Mouse (Mus musculus) erythroblast, embryonic 14.5 days (primary cell): ENCODE measurements at regions not wholly inside any gene's neighbourhood (a gene's known extent, or its start where the extent isn't known, plus 50 kb on each side); places are given as distances from the start of the nearest gene placed in this dataset.

Source experiments
- GATA1 ChIP-seq: IDR thresholded peaks from 2 replicates; pipeline ENCODE4 v1.6.1; 2012; ENCODE audit warnings: low read length, inconsistent platforms, mixed read lengths
- TAL1 ChIP-seq: IDR thresholded peaks from 3 replicates; pipeline ENCODE4 v1.6.1; 2012; ENCODE audit warnings: low read length, inconsistent platforms, mixed read lengths

GRCm38 (mm10) chr3:60720322-60720721 lies 247.7 kb downstream of the Mbnl1 start:
- TF ChIP-seq GATA1 (no peak), TAL1 (no peak)
